In the genomic region with DNA sequence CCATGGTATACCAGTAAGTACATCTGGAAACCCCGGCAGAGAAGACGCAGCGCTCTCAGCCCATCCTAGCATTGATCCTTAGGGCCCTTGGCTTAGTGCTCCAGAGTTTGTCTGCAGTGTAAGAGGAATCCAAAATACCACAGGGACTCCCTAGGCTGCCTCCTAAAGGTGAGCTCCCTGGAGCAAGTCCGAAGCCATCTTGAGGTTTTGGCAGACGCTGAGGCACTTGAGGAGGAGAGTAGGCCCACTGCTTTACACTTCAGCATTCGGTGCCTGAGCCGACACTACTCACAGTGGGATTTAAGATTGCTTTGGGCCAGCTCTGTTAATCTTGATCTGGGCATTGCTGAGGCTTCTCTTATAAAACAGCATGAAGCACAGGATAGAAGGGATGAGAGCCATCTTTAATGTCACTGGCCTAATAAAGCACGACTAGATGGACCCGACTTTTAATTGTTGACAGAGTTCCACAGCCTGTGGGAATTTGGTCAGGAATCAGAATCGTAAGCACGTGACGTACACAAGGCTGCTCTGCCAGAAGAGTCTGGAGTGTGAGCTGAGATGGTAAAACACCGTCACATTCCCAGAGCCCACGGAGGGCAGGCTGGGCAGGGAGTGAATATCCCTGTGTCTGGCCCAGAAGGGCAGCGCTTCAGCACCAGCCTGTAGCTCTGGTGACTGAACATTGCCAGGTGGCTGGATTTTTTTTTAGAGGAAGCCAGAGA, we compare ENCODE assay signal across 19 mouse cellular contexts. TPM values are rescaled to one million over a fixed set of nuclear protein-coding genes. Genes with fewer than 3 reads are reported as not detected.
DNase-seq lines count a peak whose midpoint lies in the region; TF ChIP-seq lines count a peak whose summit lies in the region.
"Had no signal": no experiment of that assay in that cellular context is flagged by ENCODE, and none has a peak within 500 bp of the region (broad histone marks: within the 10 kb centered on the region; RNA-seq: fewer than 3 reads in every experiment).

No protein-coding gene starts in this region.

- H3K4me3 ChIP-seq in layer of hippocampus, adult 2 months: no peak overlapping the region
- H3K4me3 ChIP-seq: embryonic facial prominence, embryonic 15.5 days; erythroblast, embryonic 14.5 days; forebrain, embryonic 15.5 days; heart, embryonic 13.5 days; hindbrain, embryonic 15.5 days had no signal

- peak; percentile 37 for DNase-seq in cerebellum, adult 11-12 months
- DNase-seq in cerebellum, postnatal 10 days: no peak
- DNase-seq in layer of hippocampus, adult 2 months (ENCODE audit: low spot score in 2 of 2): no peak
- DNase-seq in layer of hippocampus, postnatal 10 days (ENCODE audit: low spot score in 2 of 2): no peak
- peak; percentile 67 for DNase-seq in fibroblast of lung, adult 2 months (ENCODE audit: low read depth)
- DNase-seq in lung, postnatal 36 days: peak; percentile 64
- DNase-seq in right cerebral cortex, adult 2 months (ENCODE audit: low spot score in 2 of 2): no peak
- DNase-seq: adrenal gland, adult 8-10 months; adrenal gland, postnatal 36 days; B cell, adult 2 months; cerebellum, adult 8-10 months; gastrocnemius, postnatal 36 days; heart, adult 11 months; heart, postnatal 36 days had no signal

- TF ChIP-seq CTCF in layer of hippocampus, adult 2 months (conservative IDR thresholded peaks at IDR 0.05): no peak

- H3K27ac ChIP-seq in layer of hippocampus, adult 2 months: peak overlapping the region; percentile 46; the same call in 1 of the 2 replicates
- H3K27ac ChIP-seq: embryonic facial prominence, embryonic 15.5 days; forebrain, embryonic 15.5 days; heart, embryonic 13.5 days; hindbrain, embryonic 15.5 days had no signal

RNA-seq across cellular contexts. Expression of a gene that starts 46.8 kb away (rescaled TPM):
- 10 to 100 TPM; 58.1 to 58.9 TPM for total RNA-seq in layer of hippocampus, adult 2 months (2021)
- total RNA-seq in layer of hippocampus, postnatal 10 days (2021): 10 to 100 TPM; 17.4 to 18.8 TPM

Comparison
In these comparisons a context has a peak if more than half of its experiments do, and no peak if none do; other contexts are left out.
1. DNase-seq: peak in cerebellum, adult 11-12 months (single experiment), fibroblast of lung, adult 2 months (single experiment) and lung, postnatal 36 days (single experiment); none in cerebellum, postnatal 10 days (0 of 2), layer of hippocampus, adult 2 months (0 of 2), layer of hippocampus, postnatal 10 days (0 of 2) and right cerebral cortex, adult 2 months (0 of 2).